Mouse (Mus musculus) kidney, adult 2 months (tissue): ENCODE data around the gene Cbln1.

Experiments
- CTCF ChIP-seq: fragments of 200-500 bp; conservative IDR thresholded peaks from 2 replicates; pipeline ENCODE4 v1.5.1; 2011; ENCODE audit warnings: low read depth, mild to moderate bottlenecking, control low read depth, low read length, moderate library complexity, mixed read lengths; ENCODE audit not compliant: insufficient read depth, insufficient read length
- POLR2A ChIP-seq: fragments of 200-500 bp; IDR thresholded peaks from one replicate; pipeline ENCODE4 v1.6.1; 2011; ENCODE audit warnings: low read depth, low read length, control low read depth

DNA sequence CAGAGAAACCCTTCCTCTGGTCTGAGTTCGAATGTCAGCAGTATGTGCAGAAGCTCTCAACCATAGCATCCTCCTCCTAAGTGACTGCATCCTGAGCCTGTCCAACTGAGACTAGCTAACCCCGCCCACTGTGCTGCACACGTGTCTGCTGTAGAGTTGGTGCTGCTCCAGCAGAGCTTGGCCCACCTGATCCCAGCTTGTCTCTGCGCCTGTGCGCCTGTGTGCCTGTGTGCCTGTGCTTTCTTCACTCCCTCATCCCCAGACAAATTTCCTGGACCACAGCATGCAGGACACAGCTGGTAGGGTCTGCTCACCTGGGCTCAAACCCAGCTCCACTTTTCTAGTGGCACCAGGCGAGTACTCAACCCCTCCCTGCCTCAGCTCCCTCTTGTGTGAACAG lies 40.2 kb upstream of the Cbln1 start:
- TF ChIP-seq CTCF = no peak
- TF ChIP-seq POLR2A = no peak
